Mouse (Mus musculus) CH12.LX (cell line): ENCODE measurements around the gene Emc4.

ENCODE experiments used
- CTCF ChIP-seq, 2 experiments: IDR thresholded peaks in 1 of 2; conservative IDR thresholded peaks in 1 of 2; 2 replicates each; pipeline ENCODE4 v1.5.1; 2011 to 2012; ENCODE audit warnings: low read depth in 2 of 2, low read length in 2 of 2, improper control_type of control experiment in 1 of 2, inconsistent platforms in 1 of 2, mild to moderate bottlenecking in 1 of 2, moderate library complexity in 1 of 2
- ETS1 ChIP-seq: conservative IDR thresholded peaks from 2 replicates; pipeline ENCODE4 v1.6.1; 2012; ENCODE audit warnings: low read depth, mild to moderate bottlenecking, inconsistent platforms, low read length, improper control_type of control experiment, moderate library complexity
- JUND ChIP-seq: conservative IDR thresholded peaks from 2 replicates; pipeline ENCODE4 v1.6.1; 2011; ENCODE audit warnings: low read depth, low read length, improper control_type of control experiment
- MEF2A ChIP-seq: IDR thresholded peaks from 2 replicates; pipeline ENCODE4 v1.6.1; 2014; ENCODE audit warnings: low read depth, mild to moderate bottlenecking, inconsistent platforms, low read length, improper control_type of control experiment, borderline replicate concordance
- MYC ChIP-seq: IDR thresholded peaks from 2 replicates; pipeline ENCODE4 v1.6.1; 2011; ENCODE audit warnings: low read depth, mild to moderate bottlenecking, improper control_type of control experiment, low read length
- POLR2A ChIP-seq: IDR thresholded peaks from 2 replicates; pipeline ENCODE4 v1.6.1; 2011; ENCODE audit warnings: low read depth, mild to moderate bottlenecking, improper control_type of control experiment, low read length

- TF ChIP-seq POLR2A = no peak
- TF ChIP-seq MYC = no peak
- TF ChIP-seq ETS1 = no peak
- TF ChIP-seq JUND = no peak
- TF ChIP-seq CTCF (conservative IDR thresholded peaks at IDR 0.05 in 1 of 2, IDR thresholded peaks at IDR 0.05 in 1 of 2; ENCODE audit: low read depth in 2 of 2, low read length in 2 of 2) = no peak
- no peak for TF ChIP-seq MEF2A
Observed at GRCm38 (mm10) chr2:112353685-112354455, 14.0 kb downstream of the Emc4 start.
